10 mouse cellular contexts compared by ENCODE assay signal in the genomic region with DNA sequence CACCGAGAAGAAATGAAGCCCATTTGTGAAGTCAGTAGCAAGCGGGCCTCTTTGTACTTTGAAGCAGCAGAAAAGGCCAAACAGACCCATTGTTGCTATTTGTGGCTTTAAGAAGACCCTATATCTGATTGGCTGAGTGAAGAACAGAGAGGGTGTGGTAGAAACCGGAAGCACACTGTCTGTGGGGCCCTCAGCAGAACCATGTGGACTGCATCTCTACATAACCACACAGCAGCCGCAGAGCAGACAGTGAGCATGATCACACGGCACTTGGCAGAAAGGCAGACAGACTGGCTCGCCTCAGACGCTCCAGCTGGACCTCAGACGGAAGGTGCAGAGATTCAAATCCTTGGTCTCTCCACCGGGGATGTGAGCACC. TPM values are rescaled to one million over a fixed set of nuclear protein-coding genes. Genes with fewer than 3 reads are reported as not detected.
DNase-seq lines count a peak whose midpoint lies in the region; ATAC-seq and TF ChIP-seq lines count a peak whose summit lies in the region.
"Had no signal": no experiment of that assay in that cellular context is flagged by ENCODE, and none has a peak within 500 bp of the region (broad histone marks: within the 10 kb centered on the region; RNA-seq: fewer than 3 reads in every experiment).

No protein-coding gene starts in this region.

- no peak overlapping the region for H3K9ac ChIP-seq in heart, adult 2 months (ENCODE audit: low read depth, low read length)
- H3K9ac ChIP-seq: liver, embryonic 12.5 days had no signal

- no peaks in the 10 kb centered on the region for H3K27me3 ChIP-seq in heart, adult 2 months (ENCODE audit: control insufficient read depth, insufficient read depth, low read length)
- H3K27me3 ChIP-seq: liver, embryonic 12.5 days had no signal

- 63% methylated on average over 9 of the region's 9 CpGs for WGBS in heart, adult 2 months

- H3K36me3 ChIP-seq in heart, adult 2 months (ENCODE audit: control insufficient read depth, insufficient read depth, low read length) = no peaks in the 10 kb centered on the region
- H3K36me3 ChIP-seq: liver, embryonic 12.5 days had no signal

- no peak overlapping the region for H3K4me3 ChIP-seq in heart, adult 2 months
- H3K4me3 ChIP-seq: erythroblast, embryonic 14.5 days; liver, embryonic 12.5 days had no signal

- no peak overlapping the region for H3K27ac ChIP-seq in heart, adult 2 months
- H3K27ac ChIP-seq: liver, embryonic 12.5 days had no signal

- intact Hi-C loops in heart, adult 2 months (cut with DNase I) = no loop called here

- ATAC-seq in inflammation-experienced regulatory T-cells, adult 6 months = peak; percentile 76
- ATAC-seq: liver, embryonic 12.5 days had no signal

- no peak for TF ChIP-seq CTCF in heart, adult 2 months (IDR thresholded peaks at IDR 0.05)

- no peaks in the 10 kb centered on the region for H3K79me2 ChIP-seq in heart, adult 2 months (replicated peaks; ENCODE audit: control insufficient read depth, insufficient read depth, low read length)

- peak; percentile 13 for DNase-seq in heart, postnatal 4 days
- DNase-seq in heart, adult 2 months = no peak
- peak; percentile 80 for DNase-seq in 3134 (ENCODE audit: extremely low read depth, insufficient read length, low spot score)
- DNase-seq in MEL-GATA-1-ER (ENCODE audit: extremely low read depth, low read depth) = peak; percentile 92
- DNase-seq in cerebellum, postnatal 36 days = no peak
- no peak for DNase-seq in spleen, adult 12 weeks (ENCODE audit: low spot score)
- no peak for DNase-seq in gastrocnemius, adult 18-20 months (ENCODE audit: low spot score)

- TF ChIP-seq EP300 in heart, adult 2 months (IDR thresholded peaks at IDR 0.05; ENCODE audit: insufficient read depth, low read depth, low read length) = no peak

- TF ChIP-seq POLR2A in heart, adult 2 months (IDR thresholded peaks at IDR 0.05; ENCODE audit: insufficient read depth, low read depth, low read length) = no peak

- no peaks in the 10 kb centered on the region for H3K4me1 ChIP-seq in heart, adult 2 months (ENCODE audit: control insufficient read depth, insufficient read depth, low read length)
- H3K4me1 ChIP-seq: liver, embryonic 12.5 days had no signal

RNA-seq across cellular contexts. Expression of a gene that starts 21.9 kb away (rescaled TPM):
- total RNA-seq in heart, postnatal 4 days (2021) = under 1 TPM; 0.09 to 0.26 TPM
- total RNA-seq in heart, adult 2 months (2021) = under 1 TPM in 1 of 2 experiments, not detected in 1; 0.14 TPM
- 0.41 and 0.84 TPM in 2 replicates for polyA plus RNA-seq in heart, adult 2 months (2012; rRNA removed)
- polyA plus RNA-seq in inflammation-experienced regulatory T-cells, adult 6 months (2017; shearing (Covaris generic)) = 1 to 10 TPM in 2 of 3 experiments, under 1 TPM in 1; 0.94 to 1.6 (median 1.5) TPM
- not detected for total RNA-seq in gastrocnemius, adult 18-20 months (2021)
- polyA plus RNA-seq: erythroblast, embryonic 14.5 days; liver, embryonic 12.5 days had no signal

RNA-seq across cellular contexts. Expression of a gene that starts 33.2 kb away (rescaled TPM):
- total RNA-seq in heart, postnatal 4 days (2021) = 1 to 10 TPM; 1.8 to 2.0 TPM
- 1 to 10 TPM; 2.6 to 2.8 TPM for total RNA-seq in heart, adult 2 months (2021)
- 13.6 and 15.8 TPM in 2 replicates for polyA plus RNA-seq in heart, adult 2 months (2012; rRNA removed)
- 100 to 1,000 TPM in 1 of 3 experiments, 10 to 100 TPM in 2; 57.2 to 116 (median 62.2) TPM for polyA plus RNA-seq in inflammation-experienced regulatory T-cells, adult 6 months (2017; shearing (Covaris generic))
- total RNA-seq in gastrocnemius, adult 18-20 months (2021) = 1 to 10 TPM; 1.2 to 1.9 TPM

Comparison
In these comparisons a context has a peak if more than half of its experiments do, and no peak if none do; other contexts are left out.
1. DNase-seq: peak in heart, postnatal 4 days (single experiment), 3134 (single experiment) and MEL-GATA-1-ER (single experiment); none in heart, adult 2 months (0 of 2), cerebellum, postnatal 36 days (0 of 2), spleen, adult 12 weeks (single experiment) and gastrocnemius, adult 18-20 months (single experiment).